Mouse (Mus musculus): ENCODE data around the gene Lclat1.

GRCm38 (mm10) chr17:73142445-73142844 is 34.7 kb downstream of the Lclat1 start:
- TF ChIP-seq CTCF (IDR thresholded peaks at IDR 0.05; ENCODE audit: insufficient read depth, low read length), result no peak
- TF ChIP-seq POLR2A (IDR thresholded peaks at IDR 0.05; ENCODE audit: borderline replicate concordance, extremely low read depth, low read depth, low read length), result no peak
